Mouse (Mus musculus) liver, embryonic 13.5 days (tissue): ENCODE results near the gene Bcl2. TPM values are rescaled to one million over a fixed set of nuclear protein-coding genes. Genes with fewer than 3 reads are reported as not detected.

Experiments used
- ATAC-seq: fragments of 200-750 bp; cut with Nextera tagmentation; 2 replicates; pipeline ENCODE4 v1.8.0; 2017; ENCODE audit warnings: low read depth, mild to moderate bottlenecking, moderate number of reproducible peaks, moderate library complexity
- DNase-seq: peaks from one replicate; pipeline ENCODE4 v3.0.0; 2022
- H3K27ac ChIP-seq: fragments of 300-500 bp; sonication (generic); 2 replicates; pipeline ENCODE4 v1.5.1; 2015; ENCODE audit warnings: moderate library complexity, mild to moderate bottlenecking, inconsistent platforms
- H3K27me3 ChIP-seq: fragments of 300-500 bp; sonication (generic); 2 replicates; pipeline ENCODE4 v1.6.1; 2015; ENCODE audit warnings: mild to moderate bottlenecking, inconsistent platforms
- H3K36me3 ChIP-seq: fragments of 300-500 bp; sonication (generic); 2 replicates; pipeline ENCODE4 v1.6.1; 2015; ENCODE audit warnings: mild to moderate bottlenecking, inconsistent platforms
- H3K4me1 ChIP-seq: fragments of 300-500 bp; sonication (generic); replicated peaks from 2 replicates; pipeline ENCODE4 v1.6.1; 2015; ENCODE audit warnings: inconsistent platforms
- H3K4me2 ChIP-seq: fragments of 300-500 bp; sonication (generic); 2 replicates; pipeline ENCODE4 v1.6.1; 2015; ENCODE audit warnings: inconsistent platforms, mild to moderate bottlenecking, moderate library complexity
- H3K4me3 ChIP-seq: fragments of 300-500 bp; sonication (generic); replicated peaks from 2 replicates; pipeline ENCODE4 v1.5.1; 2015; ENCODE audit warnings: mild to moderate bottlenecking, inconsistent platforms
- H3K9ac ChIP-seq: fragments of 300-500 bp; sonication (generic); 2 replicates; pipeline ENCODE4 v1.6.1; 2015; ENCODE audit warnings: mild to moderate bottlenecking, inconsistent platforms
- H3K9me3 ChIP-seq: fragments of 300-500 bp; sonication (generic); replicated peaks from 2 replicates; pipeline ENCODE4 v1.6.1; 2016; ENCODE audit warnings: inconsistent platforms
- WGBS: fragments of 180-500 bp; shearing (Covaris S2); methylation state at CpG from one replicate; pipeline ENCODE4 v1.1.7; 2015; ENCODE audit not compliant: insufficient replicate concordance; 5-methylcytosine and 5-hydroxymethylcytosine counted together
- polyA plus RNA-seq: library from polyadenylated mRNA; unstranded; fragments of >200 nt; fragmentation: Nextera tagmentation; extraction: Ambion mirVana; gene quantifications from 2 replicates; pipeline ENCODE4 v1.2.1, GENCODE M21; 2015

The Bcl2 gene
- polyA plus RNA-seq, 1 experiment from 2014 or later: 1.0 TPM

DNA sequence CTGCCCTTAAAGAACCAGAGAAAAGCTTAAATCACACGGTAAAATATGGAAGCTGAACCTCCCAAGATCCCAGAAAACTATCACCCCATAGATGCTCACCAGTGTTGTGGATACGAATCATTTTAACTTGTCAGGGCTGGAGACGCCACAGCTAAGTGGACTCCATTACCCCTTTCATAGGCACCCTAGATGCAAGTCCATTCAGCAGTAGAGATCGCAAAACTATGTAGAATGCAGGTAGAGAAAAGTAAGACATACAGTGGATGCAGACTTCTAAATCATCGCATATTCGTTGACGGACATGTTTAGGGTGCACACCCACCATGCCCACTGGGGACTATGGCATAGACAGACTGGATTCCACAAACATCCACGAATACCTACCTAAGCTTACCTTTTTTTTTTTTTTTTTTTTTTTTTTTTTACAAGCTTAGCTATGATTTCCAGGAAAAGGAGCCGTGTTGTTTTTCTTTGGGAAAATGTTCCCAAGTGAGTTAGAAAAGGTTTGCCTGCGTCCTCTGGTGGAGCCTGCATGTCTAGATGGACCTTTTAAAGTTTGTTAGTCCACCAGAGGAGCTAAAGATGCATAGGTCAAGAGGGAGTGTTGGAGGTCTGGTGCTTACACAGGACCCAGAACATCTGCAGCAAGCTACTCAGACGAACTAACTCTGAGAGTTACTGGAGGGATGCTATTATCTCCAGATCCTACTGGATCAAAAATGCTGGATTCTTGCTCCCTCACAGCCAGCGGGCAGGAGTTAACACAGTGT is 2.5 kb downstream of the Bcl2 start:
- Histone ChIP-seq H3K4me2 (peak overlapping the region; percentile 81), H3K4me3 (peak overlapping the region; percentile 44; the same call in 1 of the 2 replicates), H3K27ac (no peak overlapping the region), H3K9me3 (no peaks in the 10 kb centered on the region), H3K27me3 (peaks cover 43% of the 10 kb centered on the region), H3K4me1 (peaks cover 38% of the 10 kb centered on the region), H3K9ac (no peak overlapping the region), H3K36me3 (no peaks in the 10 kb centered on the region)
- DNase-seq (no peak), ATAC-seq (no peak)
- 65% methylated on average over 12 of the region's 12 CpGs for WGBS

DNA sequence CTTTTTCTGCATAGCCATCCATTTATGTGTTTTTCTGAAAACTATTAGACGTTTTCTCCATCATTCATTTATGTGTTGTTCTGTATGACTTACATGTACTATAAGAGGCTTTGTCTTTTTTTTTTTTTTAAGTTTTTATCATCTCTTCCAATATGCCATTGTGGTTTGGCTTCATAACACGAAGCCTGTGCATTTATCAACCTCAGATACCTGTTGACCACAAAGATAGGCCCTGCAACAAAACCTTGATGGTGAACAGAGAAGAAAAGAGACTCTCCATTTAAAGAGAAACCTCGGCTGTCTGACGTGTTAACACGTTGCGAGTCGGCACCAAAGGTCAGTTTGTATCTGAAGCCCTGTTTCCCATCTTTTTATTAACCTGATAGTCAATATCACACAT is 3.9 kb downstream of the Bcl2 start:
- 30% methylated on average over 7 of the region's 7 CpGs for WGBS
- no peak for ATAC-seq
- Histone ChIP-seq H3K27ac (no peak overlapping the region), H3K4me3 (no peak overlapping the region), H3K4me2 (no peak overlapping the region), H3K27me3 (peaks cover 40% of the 10 kb centered on the region), H3K4me1 (peaks cover 28% of the 10 kb centered on the region), H3K9me3 (no peaks in the 10 kb centered on the region), H3K9ac (no peak overlapping the region), H3K36me3 (no peaks in the 10 kb centered on the region)
- DNase-seq: no peak

DNA sequence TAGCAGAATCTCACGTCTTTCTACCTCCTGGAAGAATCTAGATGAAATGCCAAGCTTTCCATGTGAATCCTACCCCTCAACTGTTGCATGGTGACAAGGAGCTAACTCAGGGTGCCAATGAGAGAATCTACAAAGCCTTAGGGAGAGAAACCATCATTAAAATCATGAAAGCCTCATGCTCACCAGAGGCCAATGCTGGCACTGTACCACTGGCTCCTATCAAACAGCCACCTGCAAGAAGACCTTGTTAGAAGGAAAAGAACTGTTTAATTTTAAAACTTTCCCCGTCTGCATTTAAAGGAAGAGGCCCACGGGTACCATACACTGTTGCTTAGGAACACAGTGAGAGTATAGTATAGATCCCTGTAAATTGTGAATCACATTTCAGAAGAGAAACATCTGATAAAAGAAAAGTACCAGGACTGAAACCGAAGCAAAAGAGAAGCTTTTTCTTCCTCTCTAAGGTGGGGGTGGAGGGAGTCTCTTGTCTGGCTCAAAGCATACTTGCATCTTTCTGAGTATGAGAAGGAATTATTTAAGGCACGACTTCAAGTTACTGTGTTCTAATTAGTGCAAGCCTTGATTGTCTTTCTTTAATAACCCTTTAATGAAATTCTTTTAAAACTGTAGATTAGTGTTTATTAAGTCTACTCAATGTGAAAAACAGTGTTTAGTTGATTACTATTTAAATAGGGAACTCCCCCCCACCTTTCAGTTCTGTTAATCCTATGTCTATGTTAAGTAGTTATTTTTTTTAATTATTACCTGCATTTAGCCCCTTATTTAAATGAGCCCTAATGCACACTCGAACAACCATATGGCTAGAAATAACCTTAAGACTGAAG is 6.8 kb downstream of the Bcl2 start:
- DNase-seq (no peak), ATAC-seq (no peak)
- H3K27me3 ChIP-seq: peaks cover 10% of the 10 kb centered on the region
- no peak overlapping the region for H3K4me2 ChIP-seq
- no peak overlapping the region for H3K27ac ChIP-seq
- H3K4me3 ChIP-seq: no peak overlapping the region
- no peak overlapping the region for H3K9ac ChIP-seq
- 58% methylated on average over 6 of the region's 6 CpGs for WGBS
- H3K9me3 ChIP-seq: no peaks in the 10 kb centered on the region
- H3K4me1 ChIP-seq: peaks cover 8% of the 10 kb centered on the region
- H3K36me3 ChIP-seq: no peaks in the 10 kb centered on the region

DNA sequence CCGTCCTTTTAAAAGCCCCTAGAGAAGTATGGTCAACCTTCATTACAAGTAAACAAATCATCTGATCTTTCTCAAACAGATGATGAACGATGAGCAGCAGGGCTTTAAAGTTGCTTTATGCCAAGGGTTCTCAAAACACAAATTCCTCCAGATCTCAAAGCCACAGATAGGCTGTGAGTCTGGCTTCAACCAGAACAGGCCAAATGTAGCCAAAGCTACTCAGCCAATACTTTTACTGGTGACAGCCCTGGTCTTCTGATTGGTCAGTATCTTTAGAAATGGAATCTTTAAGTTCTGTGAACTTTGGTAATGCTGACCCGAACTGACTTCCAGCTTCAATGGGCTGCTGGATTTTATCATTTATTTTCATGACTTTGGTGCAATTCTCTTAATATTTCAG is 10.9 kb downstream of the Bcl2 start:
- 51% methylated on average over 3 of the region's 3 CpGs for WGBS
- Histone ChIP-seq H3K9ac (no peak overlapping the region), H3K4me3 (no peak overlapping the region), H3K27ac (no peak overlapping the region), H3K4me1 (no peaks in the 10 kb centered on the region), H3K9me3 (no peaks in the 10 kb centered on the region), H3K4me2 (no peak overlapping the region), H3K27me3 (no peaks in the 10 kb centered on the region), H3K36me3 (no peaks in the 10 kb centered on the region)
- no peak for DNase-seq
- no peak for ATAC-seq

DNA sequence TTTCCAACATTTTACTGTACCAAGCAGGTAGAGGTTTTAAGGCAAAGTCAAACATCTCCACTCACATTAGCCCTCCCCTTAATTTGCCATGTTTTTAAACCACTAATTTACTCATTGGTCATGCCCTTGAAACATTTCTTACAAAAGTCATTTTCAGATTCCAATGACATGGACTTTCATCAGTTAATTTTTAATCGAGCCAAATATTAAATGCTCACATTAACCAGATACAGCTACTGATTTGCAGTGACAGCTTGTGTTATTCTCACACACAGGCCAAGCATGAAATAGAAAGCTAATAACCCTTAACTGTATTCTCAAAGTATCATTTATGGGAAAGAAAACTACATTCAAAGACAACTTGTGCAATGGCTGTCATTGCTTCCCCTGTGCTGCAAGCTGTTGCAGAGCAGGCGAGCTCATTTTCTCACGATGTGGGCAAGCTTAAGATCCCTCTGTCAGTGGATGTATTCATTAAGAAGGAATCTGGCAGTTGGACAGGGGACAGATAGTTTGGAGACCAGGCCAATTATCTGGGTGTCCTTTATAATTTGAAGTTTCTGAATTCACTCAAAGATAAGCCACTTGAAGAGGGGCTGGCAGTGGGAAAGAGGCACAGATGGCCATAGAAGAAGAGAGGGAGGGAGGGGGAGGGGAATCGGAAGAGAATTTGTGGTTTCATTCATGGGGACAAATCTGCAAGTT is 11.5 kb downstream of the Bcl2 start:
- WGBS: 47% methylated on average over 4 of the region's 4 CpGs
- ATAC-seq (no peak), DNase-seq (no peak)
- Histone ChIP-seq H3K9ac (no peak overlapping the region), H3K9me3 (no peaks in the 10 kb centered on the region), H3K27me3 (no peaks in the 10 kb centered on the region), H3K4me2 (no peak overlapping the region), H3K4me3 (no peak overlapping the region), H3K36me3 (no peaks in the 10 kb centered on the region), H3K4me1 (no peaks in the 10 kb centered on the region), H3K27ac (no peak overlapping the region)

DNA sequence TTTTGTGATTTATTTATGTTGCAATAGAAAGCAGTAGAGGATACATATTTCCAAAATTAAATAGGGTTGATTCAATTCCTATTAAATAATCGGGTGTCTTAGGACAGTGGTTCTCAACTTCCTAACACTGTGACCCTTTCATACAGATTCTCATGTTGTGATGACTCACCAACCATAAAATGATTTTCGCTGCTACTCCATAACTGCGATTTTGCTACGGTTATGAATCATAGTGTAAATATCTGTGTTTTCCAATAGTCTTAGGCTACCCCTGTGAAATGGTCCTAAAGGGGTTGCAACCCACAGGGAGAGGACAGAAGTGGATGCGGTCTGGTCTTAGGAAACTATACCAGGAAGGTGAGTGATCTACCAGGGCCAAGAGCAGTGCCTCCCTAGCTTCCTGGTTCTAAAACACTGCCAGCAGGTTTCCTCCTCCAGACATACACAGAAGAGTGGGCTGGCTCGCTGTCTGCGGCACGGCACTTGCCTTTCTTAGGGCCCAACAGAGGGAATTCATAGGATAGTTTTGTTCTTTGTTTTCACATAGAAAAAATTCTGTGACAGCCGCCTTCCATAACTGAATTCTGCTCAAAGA is 13.5 kb downstream of the Bcl2 start:
- DNase-seq (no peak), ATAC-seq (no peak)
- Histone ChIP-seq H3K9ac (no peak overlapping the region), H3K9me3 (no peaks in the 10 kb centered on the region), H3K4me3 (no peak overlapping the region), H3K4me2 (no peak overlapping the region), H3K36me3 (no peaks in the 10 kb centered on the region), H3K27me3 (no peaks in the 10 kb centered on the region), H3K4me1 (no peaks in the 10 kb centered on the region), H3K27ac (no peak overlapping the region)
- WGBS: 72% methylated on average over 9 of the region's 9 CpGs

DNA sequence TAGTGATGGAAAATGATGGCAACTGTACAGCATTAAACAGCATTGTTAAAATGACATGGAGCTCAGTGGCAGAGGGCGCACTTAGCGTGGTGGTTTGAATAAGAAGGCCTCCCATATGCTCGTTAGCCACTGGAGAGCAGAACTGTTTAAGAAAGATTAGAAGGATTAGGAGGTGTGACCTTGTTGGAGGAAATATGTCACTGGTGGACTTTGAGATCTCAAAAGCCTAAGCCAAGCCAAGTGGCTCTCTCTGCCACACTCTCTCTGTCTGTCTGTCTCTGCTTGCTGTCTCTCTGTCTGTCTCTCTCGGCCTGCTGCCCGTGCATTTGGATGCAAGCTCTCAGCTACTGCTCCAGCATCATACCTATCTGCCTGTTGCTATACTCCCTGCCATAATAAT is 17.6 kb downstream of the Bcl2 start:
- Histone ChIP-seq H3K9me3 (no peaks in the 10 kb centered on the region), H3K9ac (no peak overlapping the region), H3K27ac (no peak overlapping the region), H3K4me2 (no peak overlapping the region), H3K4me3 (no peak overlapping the region), H3K36me3 (no peaks in the 10 kb centered on the region), H3K27me3 (no peaks in the 10 kb centered on the region), H3K4me1 (peaks cover 4% of the 10 kb centered on the region)
- WGBS: 69% methylated on average over 5 of the region's 5 CpGs
- ATAC-seq (no peak), DNase-seq (no peak)

DNA sequence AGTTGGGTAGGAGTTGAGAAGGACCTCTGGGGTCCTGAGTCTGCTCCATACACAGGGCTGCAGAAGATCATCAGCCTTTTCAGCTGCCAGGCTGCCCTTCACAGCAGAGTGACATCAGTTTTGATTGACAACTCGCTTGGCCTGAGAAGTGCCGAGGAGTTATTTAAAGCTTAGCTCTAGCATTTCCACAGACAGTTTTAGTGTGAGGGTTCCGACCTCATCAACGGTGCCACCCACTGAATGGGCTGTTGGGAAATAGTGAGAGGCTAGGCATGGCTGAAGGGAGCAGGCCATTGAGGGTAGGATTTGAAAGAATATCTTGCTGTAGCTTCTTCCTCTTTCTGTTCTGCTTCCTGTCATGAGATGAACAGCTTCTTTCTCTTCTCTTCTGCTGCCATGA is 18.4 kb downstream of the Bcl2 start:
- Histone ChIP-seq H3K27me3 (no peaks in the 10 kb centered on the region), H3K9me3 (no peaks in the 10 kb centered on the region), H3K4me3 (no peak overlapping the region), H3K4me1 (peaks cover 4% of the 10 kb centered on the region), H3K27ac (no peak overlapping the region), H3K4me2 (no peak overlapping the region), H3K36me3 (no peaks in the 10 kb centered on the region), H3K9ac (no peak overlapping the region)
- WGBS: 53% methylated on average over 4 of the region's 4 CpGs
- no peak for DNase-seq
- ATAC-seq: no peak

DNA sequence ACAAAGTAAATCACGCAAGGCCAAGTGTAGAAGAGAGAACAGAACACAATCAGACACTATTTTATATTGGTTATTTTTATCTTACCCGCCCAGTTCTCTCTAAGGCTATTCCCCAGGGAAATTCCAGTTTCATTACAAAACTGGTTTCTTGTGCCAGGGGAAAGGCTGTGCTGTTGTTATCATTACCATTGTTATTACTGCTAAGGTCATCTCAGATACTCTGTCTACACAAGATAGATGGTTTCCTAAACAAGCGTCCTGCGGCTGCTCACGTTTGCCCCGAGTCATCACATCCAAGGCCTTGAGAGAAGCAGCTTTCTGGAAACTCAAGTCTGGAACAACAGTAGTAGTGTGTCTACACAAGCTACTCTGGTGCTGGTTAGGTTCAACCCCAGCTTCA is 19.8 kb downstream of the Bcl2 start:
- WGBS: 80% methylated on average over 6 of the region's 6 CpGs

DNA sequence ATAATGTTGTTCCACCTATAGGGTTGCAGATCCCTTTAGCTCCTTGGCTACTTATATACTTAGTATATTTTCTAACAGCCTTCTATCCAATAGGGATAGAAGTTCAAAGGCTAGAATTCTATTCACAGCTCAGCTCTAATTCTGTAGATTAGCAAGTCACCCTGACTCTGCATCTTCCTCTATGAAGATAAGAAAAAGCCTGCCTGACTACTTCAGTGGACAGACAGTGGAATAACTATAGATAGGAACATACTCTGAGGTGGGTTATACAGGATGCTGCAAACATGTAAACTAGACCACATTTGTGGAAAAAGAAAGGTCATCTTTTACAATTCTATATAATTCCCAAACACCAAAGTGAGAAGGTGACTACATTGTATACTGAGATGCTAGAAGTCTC is 21.5 kb downstream of the Bcl2 start:
- no peak for DNase-seq
- no peak overlapping the region for H3K4me3 ChIP-seq
- no peak overlapping the region for H3K9ac ChIP-seq
- H3K4me2 ChIP-seq: no peak overlapping the region
- H3K9me3 ChIP-seq: no peaks in the 10 kb centered on the region
- no peaks in the 10 kb centered on the region for H3K27me3 ChIP-seq
- H3K4me1 ChIP-seq: peaks cover 10% of the 10 kb centered on the region
- H3K27ac ChIP-seq: no peak overlapping the region
- no peaks in the 10 kb centered on the region for H3K36me3 ChIP-seq
- peak; percentile 54; the same call in 1 of the 2 replicates for ATAC-seq

More for the DNA sequence above, 19.8 kb downstream of the Bcl2 start:
- Histone ChIP-seq H3K4me1 (peaks cover 4% of the 10 kb centered on the region), H3K9me3 (no peaks in the 10 kb centered on the region), H3K27ac (no peak overlapping the region), H3K4me2 (no peak overlapping the region), H3K27me3 (no peaks in the 10 kb centered on the region), H3K4me3 (no peak overlapping the region), H3K9ac (no peak overlapping the region), H3K36me3 (no peaks in the 10 kb centered on the region)
- ATAC-seq: no peak
- DNase-seq: no peak

DNA sequence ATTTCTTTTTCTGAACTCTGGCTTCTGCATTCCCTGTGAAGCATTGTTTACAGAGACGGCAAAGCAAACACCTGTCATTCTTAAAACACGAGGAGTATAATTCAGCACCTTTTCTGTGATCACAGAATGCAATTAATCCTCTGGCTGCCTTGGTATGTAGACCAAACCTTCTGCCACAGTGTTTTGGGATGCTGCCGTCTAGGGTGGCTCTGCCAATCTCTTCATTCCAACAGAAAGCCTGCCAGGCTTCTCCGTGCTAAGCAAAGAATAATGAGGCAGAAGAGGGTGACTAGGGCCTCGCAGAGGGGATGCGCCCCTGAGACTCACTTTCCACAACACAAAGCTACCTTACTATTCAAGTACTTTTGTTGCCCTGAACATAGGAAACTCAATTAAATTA is 23.2 kb downstream of the Bcl2 start:
- H3K4me3 ChIP-seq: no peak overlapping the region
- no peak for ATAC-seq
- H3K36me3 ChIP-seq: no peaks in the 10 kb centered on the region
- no peaks in the 10 kb centered on the region for H3K27me3 ChIP-seq
- no peak overlapping the region for H3K27ac ChIP-seq
- peaks cover 11% of the 10 kb centered on the region for H3K4me1 ChIP-seq
- no peak overlapping the region for H3K9ac ChIP-seq
- no peak for DNase-seq
- WGBS: 78% methylated on average over 6 of the region's 6 CpGs
- no peak overlapping the region for H3K4me2 ChIP-seq
- H3K9me3 ChIP-seq: no peaks in the 10 kb centered on the region
